Mouse (Mus musculus) heart, postnatal 4 days (tissue): ENCODE measurements at regions not wholly inside any gene's neighbourhood (a gene's known extent, or its start where the extent isn't known, plus 50 kb on each side); places are given as distances from the start of the nearest gene placed in this dataset.
"Not testable (repeated sequence)": the region's sequence is repeated elsewhere in the genome, so short reads cannot be mapped to it uniquely, and the experiment has no call there.

Source experiments
- DNase-seq: peaks from one replicate; pipeline ENCODE4 v3.0.0; 2021

- DNase-seq: peak; percentile 62
These were observed 174.6 kb downstream of the Eepd1 start for GRCm38 (mm10) chr9:25655767-25656513.

GRCm38 (mm10) chr9:25656534-25656933 lies 175.2 kb downstream of the Eepd1 start:
- no peak for DNase-seq

GRCm38 (mm10) chr9:25683635-25684333 lies 202.4 kb downstream of the Eepd1 start:
- DNase-seq: no peak

- peak; percentile 37 for DNase-seq
These were observed 212.3 kb downstream of the Eepd1 start for GRCm38 (mm10) chr9:25693632-25694031.

- DNase-seq: no peak
These were observed 213.7 kb downstream of the Eepd1 start for GRCm38 (mm10) chr9:25695018-25695417.

- DNase-seq: no peak
These were observed 232.3 kb downstream of the Eepd1 start for GRCm38 (mm10) chr9:25713636-25714035.

- no peak for DNase-seq
These were observed 262.8 kb downstream of the Eepd1 start for GRCm38 (mm10) chr9:25744162-25744561.

GRCm38 (mm10) chr9:25751138-25751537 lies 269.8 kb downstream of the Eepd1 start:
- DNase-seq: no peak

- no peak for DNase-seq
These were observed 292.6 kb downstream of the Eepd1 start for GRCm38 (mm10) chr9:25773899-25774298.

- DNase-seq: no peak
These were observed 301.3 kb downstream of the Eepd1 start for GRCm38 (mm10) chr9:25782631-25783030.

GRCm38 (mm10) chr9:25795142-25795910 lies 314.0 kb downstream of the Eepd1 start:
- no peak for DNase-seq

GRCm38 (mm10) chr9:25809562-25809961 lies 328.2 kb downstream of the Eepd1 start:
- DNase-seq: no peak

- DNase-seq: no peak
These were observed 351.9 kb downstream of the Eepd1 start for GRCm38 (mm10) chr9:25833295-25833694.

GRCm38 (mm10) chr9:25849914-25850313 lies 368.6 kb downstream of the Eepd1 start:
- not testable (repeated sequence) for DNase-seq

GRCm38 (mm10) chr9:25850608-25851007 lies 369.3 kb downstream of the Eepd1 start:
- DNase-seq: not testable (repeated sequence)

GRCm38 (mm10) chr9:25854545-25854944 lies 373.2 kb downstream of the Eepd1 start:
- DNase-seq: no peak

- no peak for DNase-seq
These were observed 388.9 kb downstream of the Eepd1 start for GRCm38 (mm10) chr9:25870260-25870659.

- no peak for DNase-seq
These were observed 415.1 kb downstream of the Eepd1 start for GRCm38 (mm10) chr9:25896333-25896905.
